Mouse (Mus musculus) G1E-ER4 (cell line): ENCODE results near the gene Ccdc30. TPM values are rescaled to one million over a fixed set of nuclear protein-coding genes. Genes with fewer than 3 reads are reported as not detected.

Experiments used
- GATA1 ChIP-seq: IDR thresholded peaks from one replicate; pipeline ENCODE4 v1.8.0; 2012; ENCODE audit warnings: low read length, inconsistent platforms
- polyA plus RNA-seq: library from polyadenylated mRNA; stranded (reverse); fragments of >175 nt; gene quantifications from 2 replicates; pipeline ENCODE4 v1.2.3, GENCODE M21; 2012

The Ccdc30 gene
- polyA plus RNA-seq = not detected in 2 replicates

GRCm38 (mm10) chr4:119415072-119415753 is at the start of gene Ccdc30:
Gene Ccdc30, minus strand, starts transcription at chr4:119415521.
- no peak for TF ChIP-seq GATA1

GRCm38 (mm10) chr4:119463756-119464419 is 48.6 kb upstream of the Ccdc30 start:
- no peak for TF ChIP-seq GATA1

GRCm38 (mm10) chr4:119462858-119463755 is 47.8 kb upstream of the Ccdc30 start:
- no peak for TF ChIP-seq GATA1

- no peak for TF ChIP-seq GATA1
Measured at GRCm38 (mm10) chr4:119462457-119462856, 47.1 kb upstream of the Ccdc30 start.

GRCm38 (mm10) chr4:119460728-119461141 is 45.4 kb upstream of the Ccdc30 start:
- no peak for TF ChIP-seq GATA1

GRCm38 (mm10) chr4:119460296-119460695 is 45.0 kb upstream of the Ccdc30 start:
- TF ChIP-seq GATA1 = no peak

GRCm38 (mm10) chr4:119453533-119453932 is 38.2 kb upstream of the Ccdc30 start:
- TF ChIP-seq GATA1 = no peak

GRCm38 (mm10) chr4:119453128-119453527 is 37.8 kb upstream of the Ccdc30 start:
- no peak for TF ChIP-seq GATA1

GRCm38 (mm10) chr4:119450436-119450835 is 35.1 kb upstream of the Ccdc30 start:
- no peak for TF ChIP-seq GATA1

GRCm38 (mm10) chr4:119447786-119448185 is 32.5 kb upstream of the Ccdc30 start:
- TF ChIP-seq GATA1 = no peak

- no peak for TF ChIP-seq GATA1
Measured at GRCm38 (mm10) chr4:119447261-119447660, 31.9 kb upstream of the Ccdc30 start.

- no peak for TF ChIP-seq GATA1
Measured at GRCm38 (mm10) chr4:119442539-119442938, 27.2 kb upstream of the Ccdc30 start.

- no peak for TF ChIP-seq GATA1
Measured at GRCm38 (mm10) chr4:119441836-119442235, 26.5 kb upstream of the Ccdc30 start.

- TF ChIP-seq GATA1 = no peak
Measured at GRCm38 (mm10) chr4:119437936-119438335, 22.6 kb upstream of the Ccdc30 start.

- no peak for TF ChIP-seq GATA1
Measured at GRCm38 (mm10) chr4:119430678-119431077, 15.4 kb upstream of the Ccdc30 start.

- TF ChIP-seq GATA1 = no peak
Measured at GRCm38 (mm10) chr4:119427680-119428079, 12.4 kb upstream of the Ccdc30 start.
